Mouse (Mus musculus): ENCODE measurements around the gene Ldhd.

DNA sequence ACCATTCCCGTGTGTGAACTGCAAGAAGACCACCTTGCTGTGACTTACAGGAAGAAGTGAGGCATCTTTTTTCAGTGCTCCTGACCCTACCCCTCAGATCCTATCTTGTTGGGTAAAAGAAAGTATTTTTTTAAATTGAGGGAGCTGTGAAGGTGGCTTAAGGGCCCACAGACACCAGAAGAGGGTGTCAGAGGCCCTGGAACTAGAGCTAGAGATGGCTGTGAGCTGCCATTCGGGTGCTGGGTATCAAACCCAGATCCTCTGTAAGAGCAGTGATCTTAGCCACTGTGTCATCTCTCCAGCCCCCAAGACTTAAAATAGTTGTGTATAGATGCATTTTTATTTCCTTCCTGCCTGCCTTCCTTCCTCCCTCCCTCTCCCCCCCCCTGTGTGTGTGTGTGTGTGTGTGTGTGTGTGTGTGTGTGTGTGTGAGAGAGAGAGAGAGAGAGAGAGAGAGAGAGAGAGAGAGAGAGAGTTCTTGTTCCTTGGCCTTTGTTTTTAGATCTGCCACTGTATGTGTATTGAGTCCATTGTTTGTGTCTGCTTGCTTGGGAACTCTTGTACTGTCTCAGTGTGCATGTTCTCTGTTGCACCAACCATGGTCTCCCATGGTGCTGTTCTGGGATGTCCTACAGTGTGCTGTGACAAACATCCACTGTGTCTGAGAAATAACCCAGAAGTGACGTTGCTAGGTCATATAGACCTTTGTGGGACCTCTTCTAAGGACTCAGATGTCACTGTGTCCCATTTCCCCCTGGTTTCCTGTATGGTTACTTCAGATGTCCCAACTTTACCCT is 35.9 kb downstream of the Ldhd start:
- no peak for TF ChIP-seq GABPA (IDR thresholded peaks at IDR 0.05; ENCODE audit: low read depth, low read length)
- TF ChIP-seq CTCF (IDR thresholded peaks at IDR 0.05 in 2 of 3, conservative IDR thresholded peaks at IDR 0.05 in 1 of 3; ENCODE audit: control insufficient read depth in 1 of 3, insufficient read depth in 1 of 3, low read depth in 2 of 3, low read length in 3 of 3, poor library complexity in 1 of 3, severe bottlenecking in 1 of 3): no peak
- TF ChIP-seq UBTF (IDR thresholded peaks at IDR 0.05; ENCODE audit: borderline replicate concordance, insufficient read depth, low read depth, low read length): no peak
- no peak for TF ChIP-seq KAT2A (conservative IDR thresholded peaks at IDR 0.05; ENCODE audit: low read depth, low read length)
- TF ChIP-seq ZMIZ1 (IDR thresholded peaks at IDR 0.05; ENCODE audit: low read depth, low read length): no peak
- no peak for TF ChIP-seq TCF12 (IDR thresholded peaks at IDR 0.05; ENCODE audit: low read depth, low read length)

All from MEL (cell line).